Comparison of ENCODE assay signal across 25 mouse cellular contexts in genomic region chr17:83155106-83155505, GRCm38 (mm10).
"Had no signal": no experiment of that assay in that cellular context is flagged by ENCODE, and none has a peak within 500 bp of the region (broad histone marks: within the 10 kb centered on the region; RNA-seq: fewer than 3 reads in every experiment).

No protein-coding gene starts in this region.

- H3K36me3 ChIP-seq: limb, embryonic 12.5 days; limb, embryonic 15.5 days; midbrain, embryonic 10.5 days; midbrain, embryonic 13.5 days; neural tube, embryonic 13.5 days; stomach, embryonic 15.5 days had no signal

- ATAC-seq: liver, postnatal 0 days; lung, postnatal 0 days; midbrain, embryonic 13.5 days; midbrain, embryonic 16.5 days had no signal

- H3K27ac ChIP-seq: kidney, postnatal 0 days; layer of hippocampus, adult 2 months; left cerebral cortex, adult 2 months; limb, embryonic 12.5 days; limb, embryonic 15.5 days; liver, embryonic 14.5 days; midbrain, embryonic 10.5 days; midbrain, embryonic 13.5 days; neural tube, embryonic 13.5 days; stomach, embryonic 15.5 days had no signal

- H3K9ac ChIP-seq: limb, embryonic 12.5 days; limb, embryonic 15.5 days; liver, embryonic 14.5 days; liver, postnatal 0 days; lung, embryonic 14.5 days; midbrain, embryonic 13.5 days; neural tube, embryonic 13.5 days; stomach, embryonic 15.5 days had no signal

- H3K4me2 ChIP-seq: limb, embryonic 12.5 days; limb, embryonic 15.5 days; liver, embryonic 11.5 days; lung, embryonic 14.5 days; midbrain, embryonic 13.5 days; neural tube, embryonic 13.5 days; stomach, embryonic 15.5 days had no signal

- H3K27me3 ChIP-seq: megakaryocyte, embryonic 14.5 days; midbrain, embryonic 13.5 days; stomach, embryonic 15.5 days had no signal

- H3K9me3 ChIP-seq: limb, embryonic 12.5 days; limb, embryonic 15.5 days; midbrain, embryonic 10.5 days; midbrain, embryonic 13.5 days; neural tube, embryonic 13.5 days; stomach, embryonic 15.5 days had no signal

- H3K4me3 ChIP-seq: layer of hippocampus, adult 2 months; left cerebral cortex, adult 2 months; limb, embryonic 12.5 days; limb, embryonic 15.5 days; megakaryocyte, embryonic 14.5 days; midbrain, embryonic 10.5 days; midbrain, embryonic 13.5 days; myocyte; neural tube, embryonic 13.5 days; stomach, embryonic 15.5 days had no signal

- H3K4me1 ChIP-seq: megakaryocyte, embryonic 14.5 days; midbrain, embryonic 10.5 days; midbrain, embryonic 13.5 days had no signal

- DNase-seq: kidney, adult 8-10 months; kidney, postnatal 25 days; layer of hippocampus, adult 9-11 months; layer of hippocampus, postnatal 36 days; liver, postnatal 0 days; lung, embryonic 14.5 days; lung, postnatal 36 days; right cerebral cortex, postnatal 4 days; spleen, adult 18-20 months; thymus, postnatal 25 days had no signal
